Mouse (Mus musculus): Measurements from ENCODE around the gene Ret.

GRCm38 (mm10) chr6:118215676-118216075, 18.2 kb upstream of the Ret start:
- TF ChIP-seq GATA1 (IDR thresholded peaks at IDR 0.05; ENCODE audit: low read length) (no peak), TAL1 (IDR thresholded peaks at IDR 0.05; ENCODE audit: low read length) (no peak)
